Mouse (Mus musculus): ENCODE data around the gene Rps6ka5. TPM values are rescaled to one million over a fixed set of nuclear protein-coding genes. Genes with fewer than 3 reads are reported as not detected.

Rps6ka5 gene
- polyA plus RNA-seq, 1 experiment from 2014 or later = 7.0 TPM

DNA sequence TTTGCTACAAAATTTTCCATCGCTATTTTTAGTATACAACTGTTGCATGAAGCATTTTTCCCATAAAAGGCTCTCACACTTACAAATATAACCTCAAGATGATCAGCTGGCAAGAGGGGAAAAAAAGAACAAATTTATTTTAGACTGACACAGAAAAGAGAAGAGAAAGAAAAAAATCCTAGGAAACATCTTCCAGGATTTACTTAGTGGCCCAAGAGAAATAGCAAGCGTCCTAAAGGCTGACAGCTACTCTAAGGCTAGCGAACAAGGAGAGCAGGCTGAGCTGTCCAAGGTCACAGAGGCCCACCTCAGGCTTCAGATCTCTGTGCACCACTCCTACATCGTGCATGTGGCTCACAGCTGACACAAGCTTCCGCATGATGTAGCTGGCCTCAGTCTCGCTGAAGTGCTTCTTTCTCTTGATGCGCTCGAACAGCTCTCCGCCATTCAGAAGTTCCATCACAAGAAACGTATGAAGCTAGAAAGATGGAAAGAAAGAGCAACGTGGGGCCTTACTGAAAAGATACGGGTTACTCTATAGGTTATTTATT, 156.2 kb downstream of the Rps6ka5 start:
- WGBS = 76% methylated on average over 12 of the region's 12 CpGs
- Histone ChIP-seq H3K9me3 (replicated peaks; ENCODE audit: control insufficient read depth, low read length, poor library complexity, severe bottlenecking) (no peaks in the 10 kb centered on the region), H3K4me1 (ENCODE audit: control insufficient read depth, insufficient read depth, low read length) (no peaks in the 10 kb centered on the region), H3K36me3 (ENCODE audit: control insufficient read depth, insufficient read depth, low read length) (no peaks in the 10 kb centered on the region), H3K9ac (ENCODE audit: low read depth, low read length) (no peak overlapping the region), H3K27ac (ENCODE audit: low read length) (no peak overlapping the region), H3K4me3 (ENCODE audit: low read depth, low read length) (no peak overlapping the region), H3K27me3 (ENCODE audit: control insufficient read depth, insufficient read depth, low read depth, low read length) (no peaks in the 10 kb centered on the region), H3K4me2 (ENCODE audit: low read length) (no peak overlapping the region)
- ATAC-seq = no peak

- Histone ChIP-seq H3K4me3 (ENCODE audit: low read depth, low read length) (no peak overlapping the region), H3K9me3 (replicated peaks; ENCODE audit: control insufficient read depth, low read length, poor library complexity, severe bottlenecking) (no peaks in the 10 kb centered on the region), H3K4me1 (ENCODE audit: control insufficient read depth, insufficient read depth, low read length) (no peaks in the 10 kb centered on the region), H3K27ac (ENCODE audit: low read length) (no peak overlapping the region), H3K4me2 (ENCODE audit: low read length) (no peak overlapping the region), H3K27me3 (ENCODE audit: control insufficient read depth, insufficient read depth, low read depth, low read length) (no peaks in the 10 kb centered on the region), H3K9ac (ENCODE audit: low read depth, low read length) (no peak overlapping the region), H3K36me3 (ENCODE audit: control insufficient read depth, insufficient read depth, low read length) (no peaks in the 10 kb centered on the region)
- WGBS = 83% methylated on average over 7 of the region's 7 CpGs
- ATAC-seq = no peak
These were observed 158.0 kb downstream of the Rps6ka5 start for GRCm38 (mm10) chr12:100568831-100569230.

DNA sequence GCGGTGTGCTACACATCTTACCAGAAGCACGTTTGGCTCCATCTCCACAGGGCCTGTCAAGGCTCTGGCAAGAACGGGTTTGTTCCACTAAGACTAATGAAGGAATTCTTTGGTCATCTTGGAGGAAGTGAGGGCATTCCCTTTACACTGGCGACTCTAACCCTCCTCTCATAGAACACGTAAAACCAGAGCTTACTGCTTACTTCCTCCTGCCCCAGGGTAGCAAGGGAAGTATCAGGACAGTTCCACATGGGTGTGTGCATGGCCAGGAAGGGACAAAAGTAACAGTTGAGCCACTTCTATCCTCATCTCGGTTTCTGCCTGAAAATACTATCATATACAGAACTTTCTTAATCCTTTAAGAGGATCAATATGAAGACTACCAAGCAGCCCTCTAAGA, 158.7 kb downstream of the Rps6ka5 start:
- 0 out of 2 replicates have a peak, but pooled peaks cover 2% of the 10 kb centered on the region for H3K36me3 ChIP-seq (ENCODE audit: control insufficient read depth, insufficient read depth, low read length)
- no peak overlapping the region for H3K27ac ChIP-seq (ENCODE audit: low read length)
- H3K9me3 ChIP-seq (replicated peaks; ENCODE audit: control insufficient read depth, low read length, poor library complexity, severe bottlenecking) = no peaks in the 10 kb centered on the region
- no peak overlapping the region for H3K4me3 ChIP-seq (ENCODE audit: low read depth, low read length)
- H3K4me1 ChIP-seq (ENCODE audit: control insufficient read depth, insufficient read depth, low read length) = no peaks in the 10 kb centered on the region
- H3K27me3 ChIP-seq (ENCODE audit: control insufficient read depth, insufficient read depth, low read depth, low read length) = no peaks in the 10 kb centered on the region
- H3K4me2 ChIP-seq (ENCODE audit: low read length) = no peak overlapping the region
- WGBS = 88% methylated on average over 6 of the region's 6 CpGs
- no peak overlapping the region for H3K9ac ChIP-seq (ENCODE audit: low read depth, low read length)
- no peak for ATAC-seq

DNA sequence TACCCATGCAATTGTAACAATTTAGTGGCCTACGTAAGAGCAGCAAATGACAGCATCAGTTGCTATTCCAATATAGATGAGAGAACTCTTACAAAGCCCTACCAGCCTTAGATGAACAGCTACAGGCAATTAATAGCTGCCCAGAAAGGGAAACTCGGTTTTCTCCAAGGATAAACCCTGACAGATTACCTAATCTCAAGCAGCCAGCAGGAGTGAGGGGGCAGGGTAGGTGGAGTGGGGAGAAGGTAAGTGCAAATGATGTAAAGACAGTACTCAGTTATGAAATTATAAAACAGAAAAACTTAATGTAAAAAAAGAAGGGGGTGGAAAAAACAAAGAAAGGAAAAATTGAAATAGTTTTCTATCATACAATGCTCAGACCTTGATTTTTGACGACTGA, 159.2 kb downstream of the Rps6ka5 start:
- Histone ChIP-seq H3K27ac (ENCODE audit: low read length) (no peak overlapping the region), H3K9ac (ENCODE audit: low read depth, low read length) (no peak overlapping the region), H3K4me2 (ENCODE audit: low read length) (no peak overlapping the region), H3K27me3 (ENCODE audit: control insufficient read depth, insufficient read depth, low read depth, low read length) (no peaks in the 10 kb centered on the region), H3K4me1 (ENCODE audit: control insufficient read depth, insufficient read depth, low read length) (no peaks in the 10 kb centered on the region), H3K4me3 (ENCODE audit: low read depth, low read length) (no peak overlapping the region), H3K9me3 (replicated peaks; ENCODE audit: control insufficient read depth, low read length, poor library complexity, severe bottlenecking) (no peaks in the 10 kb centered on the region), H3K36me3 (ENCODE audit: control insufficient read depth, insufficient read depth, low read length) (0 out of 2 replicates have a peak, but pooled peaks cover 2% of the 10 kb centered on the region)
- no peak for ATAC-seq
- 83% methylated on average over 3 of the region's 3 CpGs for WGBS

GRCm38 (mm10) chr12:100553675-100554074, 173.1 kb downstream of the Rps6ka5 start:
- 89% methylated on average over 6 of the region's 6 CpGs for WGBS
- H3K9ac ChIP-seq (ENCODE audit: low read depth, low read length) = no peak overlapping the region
- no peak for ATAC-seq
- H3K27ac ChIP-seq (ENCODE audit: low read length) = no peak overlapping the region
- H3K9me3 ChIP-seq (replicated peaks; ENCODE audit: control insufficient read depth, low read length, poor library complexity, severe bottlenecking) = no peaks in the 10 kb centered on the region
- no peak overlapping the region for H3K4me3 ChIP-seq (ENCODE audit: low read depth, low read length)
- no peak overlapping the region for H3K4me2 ChIP-seq (ENCODE audit: low read length)
- H3K4me1 ChIP-seq (ENCODE audit: control insufficient read depth, insufficient read depth, low read length) = no peaks in the 10 kb centered on the region
- H3K27me3 ChIP-seq (ENCODE audit: control insufficient read depth, insufficient read depth, low read depth, low read length) = no peaks in the 10 kb centered on the region
- H3K36me3 ChIP-seq (ENCODE audit: control insufficient read depth, insufficient read depth, low read length) = no peaks in the 10 kb centered on the region

DNA sequence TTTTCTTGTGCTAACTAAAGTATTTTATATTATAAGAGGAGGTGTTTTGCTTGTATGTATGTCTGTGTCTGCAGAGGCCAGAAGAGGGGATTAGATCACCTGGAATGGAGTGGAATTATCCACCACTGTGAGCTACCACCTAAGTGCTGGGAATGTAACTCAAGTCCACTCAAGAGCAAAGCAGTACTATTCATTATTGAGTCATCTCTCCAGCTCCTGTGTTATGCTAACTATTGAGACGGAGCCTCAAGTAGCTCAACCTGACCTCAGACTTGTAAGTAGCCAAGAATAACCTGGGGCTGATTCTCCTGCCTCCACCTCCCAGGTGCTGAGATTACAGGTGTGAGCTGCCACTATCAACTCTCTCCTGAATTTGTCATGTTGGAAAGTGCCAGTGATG, 174.8 kb downstream of the Rps6ka5 start:
- no peaks in the 10 kb centered on the region for H3K27me3 ChIP-seq (ENCODE audit: control insufficient read depth, insufficient read depth, low read depth, low read length)
- 79% methylated on average over 1 of the region's 1 CpGs for WGBS
- no peaks in the 10 kb centered on the region for H3K36me3 ChIP-seq (ENCODE audit: control insufficient read depth, insufficient read depth, low read length)
- H3K4me3 ChIP-seq (ENCODE audit: low read depth, low read length) = no peak overlapping the region
- no peak overlapping the region for H3K27ac ChIP-seq (ENCODE audit: low read length)
- H3K9ac ChIP-seq (ENCODE audit: low read depth, low read length) = no peak overlapping the region
- no peak for ATAC-seq
- H3K4me2 ChIP-seq (ENCODE audit: low read length) = no peak overlapping the region
- no peaks in the 10 kb centered on the region for H3K9me3 ChIP-seq (replicated peaks; ENCODE audit: control insufficient read depth, low read length, poor library complexity, severe bottlenecking)
- H3K4me1 ChIP-seq (ENCODE audit: control insufficient read depth, insufficient read depth, low read length) = no peaks in the 10 kb centered on the region

- 91% methylated on average over 4 of the region's 4 CpGs for WGBS
- no peak overlapping the region for H3K27ac ChIP-seq (ENCODE audit: low read length)
- H3K27me3 ChIP-seq (ENCODE audit: control insufficient read depth, insufficient read depth, low read depth, low read length) = no peaks in the 10 kb centered on the region
- no peak overlapping the region for H3K9ac ChIP-seq (ENCODE audit: low read depth, low read length)
- no peaks in the 10 kb centered on the region for H3K9me3 ChIP-seq (replicated peaks; ENCODE audit: control insufficient read depth, low read length, poor library complexity, severe bottlenecking)
- no peaks in the 10 kb centered on the region for H3K36me3 ChIP-seq (ENCODE audit: control insufficient read depth, insufficient read depth, low read length)
- H3K4me2 ChIP-seq (ENCODE audit: low read length) = no peak overlapping the region
- no peak for ATAC-seq
- H3K4me1 ChIP-seq (ENCODE audit: control insufficient read depth, insufficient read depth, low read length) = no peaks in the 10 kb centered on the region
- no peak overlapping the region for H3K4me3 ChIP-seq (ENCODE audit: low read depth, low read length)
These were observed 182.6 kb downstream of the Rps6ka5 start for GRCm38 (mm10) chr12:100544194-100544567.

- H3K4me1 ChIP-seq (ENCODE audit: control insufficient read depth, insufficient read depth, low read length) = no peaks in the 10 kb centered on the region
- ATAC-seq = no peak
- WGBS = 79% methylated on average over 6 of the region's 6 CpGs
- H3K4me3 ChIP-seq (ENCODE audit: low read depth, low read length) = no peak overlapping the region
- H3K27me3 ChIP-seq (ENCODE audit: control insufficient read depth, insufficient read depth, low read depth, low read length) = no peaks in the 10 kb centered on the region
- H3K9ac ChIP-seq (ENCODE audit: low read depth, low read length) = no peak overlapping the region
- no peak overlapping the region for H3K27ac ChIP-seq (ENCODE audit: low read length)
- no peak overlapping the region for H3K4me2 ChIP-seq (ENCODE audit: low read length)
- no peaks in the 10 kb centered on the region for H3K36me3 ChIP-seq (ENCODE audit: control insufficient read depth, insufficient read depth, low read length)
- H3K9me3 ChIP-seq (replicated peaks; ENCODE audit: control insufficient read depth, low read length, poor library complexity, severe bottlenecking) = no peaks in the 10 kb centered on the region
These were observed 183.2 kb downstream of the Rps6ka5 start for GRCm38 (mm10) chr12:100543437-100544193.

- no peaks in the 10 kb centered on the region for H3K36me3 ChIP-seq (ENCODE audit: control insufficient read depth, insufficient read depth, low read length)
- H3K4me3 ChIP-seq (ENCODE audit: low read depth, low read length) = no peak overlapping the region
- no peaks in the 10 kb centered on the region for H3K9me3 ChIP-seq (replicated peaks; ENCODE audit: control insufficient read depth, low read length, poor library complexity, severe bottlenecking)
- H3K27me3 ChIP-seq (ENCODE audit: control insufficient read depth, insufficient read depth, low read depth, low read length) = no peaks in the 10 kb centered on the region
- no peak overlapping the region for H3K4me2 ChIP-seq (ENCODE audit: low read length)
- ATAC-seq = no peak
- no peaks in the 10 kb centered on the region for H3K4me1 ChIP-seq (ENCODE audit: control insufficient read depth, insufficient read depth, low read length)
- WGBS = 89% methylated on average over 6 of the region's 6 CpGs
- no peak overlapping the region for H3K27ac ChIP-seq (ENCODE audit: low read length)
- no peak overlapping the region for H3K9ac ChIP-seq (ENCODE audit: low read depth, low read length)
These were observed 184.3 kb downstream of the Rps6ka5 start for GRCm38 (mm10) chr12:100542494-100542893.
